32 mouse cellular contexts compared by ENCODE assay signal in the genomic region with DNA sequence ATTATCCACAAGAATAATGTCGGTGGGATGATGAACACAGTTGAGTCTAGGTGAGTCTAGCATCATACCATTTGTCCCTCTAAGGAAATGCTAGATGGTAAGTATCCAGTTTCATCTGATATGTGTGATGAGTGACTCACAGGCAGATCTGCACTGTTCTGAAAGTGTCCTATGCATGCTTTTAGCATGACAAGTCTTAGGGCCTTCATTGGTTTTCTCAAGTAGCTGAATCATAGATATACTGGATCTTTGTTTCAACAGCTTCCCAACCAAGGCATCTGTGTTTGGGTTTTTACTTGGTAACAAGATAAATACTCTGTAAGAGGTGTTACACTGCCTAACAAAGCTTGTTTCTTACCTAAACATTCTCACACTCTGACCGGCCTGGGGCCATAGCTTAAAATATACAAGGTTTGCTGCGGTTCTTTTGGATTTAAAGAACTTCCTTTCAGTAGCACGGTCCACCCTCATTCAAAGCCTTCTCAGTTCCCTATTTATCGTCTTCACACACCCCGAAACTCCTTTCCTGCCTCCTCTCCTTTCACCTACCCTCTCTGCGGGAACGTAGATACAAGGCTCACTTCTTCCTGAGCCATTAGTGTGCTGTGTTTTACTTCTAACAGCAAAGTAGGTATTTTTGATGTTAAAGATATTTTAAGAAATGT. TPM values are rescaled to one million over a fixed set of nuclear protein-coding genes. Genes with fewer than 3 reads are reported as not detected.
DNase-seq lines count a peak whose midpoint lies in the region; ATAC-seq and TF ChIP-seq lines count a peak whose summit lies in the region.
"Had no signal": no experiment of that assay in that cellular context is flagged by ENCODE, and none has a peak within 500 bp of the region (broad histone marks: within the 10 kb centered on the region; RNA-seq: fewer than 3 reads in every experiment).

No protein-coding gene starts in this region.

- no peaks in the 10 kb centered on the region for H3K79me2 ChIP-seq in CH12.LX (replicated peaks; ENCODE audit: control insufficient read depth, extremely low read depth, insufficient read depth, poor library complexity, severe bottlenecking)

- H3K4me3 ChIP-seq in CH12.LX (replicated peaks in 1 of 3; ENCODE audit: low read depth in 2 of 3, low read length in 2 of 3, poor library complexity in 1 of 3) = no peak overlapping the region
- H3K4me3 ChIP-seq in embryonic fibroblast, embryonic 13.5 days (ENCODE audit: insufficient read depth, low read length) = no peak overlapping the region
- H3K4me3 ChIP-seq: gastrocnemius, adult 2 months; liver, embryonic 13.5 days; midbrain, embryonic 12.5 days had no signal

- dilution Hi-C loops in CH12.LX (cut with MboI; ENCODE audit: extremely low pct_ligation_motif_present, extremely low pct_unique_long_range_greater_than_20kb, low sequenced_read_pairs) = no loop called here

- H3K9me3 ChIP-seq in CH12.LX (replicated peaks; ENCODE audit: low read length) = no peaks in the 10 kb centered on the region
- H3K9me3 ChIP-seq: liver, embryonic 13.5 days; midbrain, embryonic 12.5 days had no signal

- H3K4me2 ChIP-seq in CH12.LX (ENCODE audit: insufficient read depth, low read depth, poor library complexity, severe bottlenecking) = peak overlapping the region; percentile 19
- H3K4me2 ChIP-seq: liver, embryonic 13.5 days; midbrain, embryonic 12.5 days had no signal

- in situ Hi-C loops in CH12.LX (cut with MboI; ENCODE audit: low pct_ligation_motif_present, low pct_unique_long_range_greater_than_20kb, low sequenced_read_pairs) = no loop called here

- TF ChIP-seq CTCF in CH12.LX (conservative IDR thresholded peaks at IDR 0.05 in 1 of 2, IDR thresholded peaks at IDR 0.05 in 1 of 2; ENCODE audit: low read depth in 2 of 2, low read length in 2 of 2) = no peak
- TF ChIP-seq CTCF in embryonic fibroblast, embryonic 13.5 days (IDR thresholded peaks at IDR 0.05; ENCODE audit: borderline replicate concordance, insufficient read depth, low read length) = no peak

- ATAC-seq in megakaryocyte progenitor cell, adult 5-6 weeks (replicated peaks; ENCODE audit: poor library complexity) = peak; percentile 49
- no peak for ATAC-seq in CD4-positive, CD25-positive, alpha-beta regulatory T cell, adult 4 months
- ATAC-seq: forebrain, embryonic 14.5 days; hindbrain, embryonic 16.5 days had no signal

- no peak for TF ChIP-seq POLR2A in CH12.LX (IDR thresholded peaks at IDR 0.05; ENCODE audit: low read depth, low read length)
- TF ChIP-seq POLR2A in embryonic fibroblast, embryonic 13.5 days (IDR thresholded peaks at IDR 0.05; ENCODE audit: low read depth, low read length) = no peak

- H3K4me1 ChIP-seq in CH12.LX (ENCODE audit: control insufficient read depth in 1 of 2, insufficient read depth in 2 of 2) = peaks cover 2 to 7% of the 10 kb centered on the region in 2 experiments; a peak in 2 of 4 replicates
- peaks cover 6% of the 10 kb centered on the region for H3K4me1 ChIP-seq in embryonic fibroblast, embryonic 13.5 days (ENCODE audit: control insufficient read depth, insufficient read depth, low read length)
- H3K4me1 ChIP-seq: liver, embryonic 13.5 days; midbrain, embryonic 12.5 days had no signal

- H3K27ac ChIP-seq in CH12.LX (ENCODE audit: insufficient read depth, low read depth) = no peak overlapping the region
- peak overlapping the region; percentile 95 for H3K27ac ChIP-seq in embryonic fibroblast, embryonic 13.5 days (ENCODE audit: insufficient read depth, low read length)
- H3K27ac ChIP-seq: gastrocnemius, adult 2 months; kidney, postnatal 0 days; liver, embryonic 13.5 days; midbrain, embryonic 12.5 days had no signal

- TF ChIP-seq EP300 in CH12.LX (IDR thresholded peaks at IDR 0.05; ENCODE audit: low read length) = peak; percentile 67

- H3K36me3 ChIP-seq in CH12.LX (replicated peaks in 1 of 2; ENCODE audit: control insufficient read depth in 1 of 2, insufficient read depth in 1 of 2, low read length in 1 of 2) = no peaks in the 10 kb centered on the region
- H3K36me3 ChIP-seq: liver, embryonic 13.5 days; midbrain, embryonic 12.5 days had no signal

- H3K9ac ChIP-seq in CH12.LX (ENCODE audit: insufficient read depth, low read depth) = no peak overlapping the region
- H3K9ac ChIP-seq: liver, embryonic 13.5 days; midbrain, embryonic 12.5 days had no signal

- TF ChIP-seq RAD21 in CH12.LX (IDR thresholded peaks at IDR 0.05; ENCODE audit: low read depth, low read length) = no peak

- peak; percentile 47 for DNase-seq in 416B (ENCODE audit: low read depth)
- peak; percentile 21 for DNase-seq in CH12.LX (ENCODE audit: extremely low read depth)
- no peak for DNase-seq in adrenal gland, postnatal 10 days
- DNase-seq in urinary bladder, postnatal 10 days (ENCODE audit: low spot score) = no peak
- DNase-seq: adrenal gland, postnatal 25 days; cerebellum, adult 11-12 months; cerebellum, postnatal 14 days; gastrocnemius, adult 2 months; gastrocnemius, postnatal 36 days; heart, postnatal 14 days; kidney, adult 2 months; kidney, postnatal 4 days; liver, embryonic 13.5 days; lung, adult 2 months; lung, postnatal 10 days; retina, postnatal 1 day; right cerebral cortex, postnatal 14 days; thymus, adult 18-20 months; thymus, postnatal 25 days had no signal

- H3K27me3 ChIP-seq in CH12.LX (replicated peaks) = no peaks in the 10 kb centered on the region
- H3K27me3 ChIP-seq: liver, embryonic 13.5 days; midbrain, embryonic 12.5 days had no signal

TF ChIP-seq in CH12.LX, 34 proteins besides CTCF, POLR2A, EP300 and RAD21:
- TF ChIP-seq ETS1 (conservative IDR thresholded peaks at IDR 0.05; ENCODE audit: low read depth, low read length) = no peak
- no peak for TF ChIP-seq MAFK (IDR thresholded peaks at IDR 0.05; ENCODE audit: insufficient replicate concordance, low read length)
- no peak for TF ChIP-seq GABPA (IDR thresholded peaks at IDR 0.05; ENCODE audit: insufficient replicate concordance, low read depth, low read length)
- TF ChIP-seq BHLHE40 (IDR thresholded peaks at IDR 0.05; ENCODE audit: low read depth, low read length) = peak; percentile 42
- TF ChIP-seq POLR2AphosphoS2 (IDR thresholded peaks at IDR 0.05; ENCODE audit: low read depth, low read length) = no peak
- peak; percentile 67 for TF ChIP-seq IRF4 (IDR thresholded peaks at IDR 0.05; ENCODE audit: low read depth, low read length)
- TF ChIP-seq MAZ (IDR thresholded peaks at IDR 0.05; ENCODE audit: low read depth, low read length) = no peak
- TF ChIP-seq ZC3H11A (IDR thresholded peaks at IDR 0.05; ENCODE audit: low read depth, low read length) = no peak
- TF ChIP-seq RCOR1 (conservative IDR thresholded peaks at IDR 0.05; ENCODE audit: low read depth, low read length) = no peak

RNA-seq across cellular contexts. Expression of gene Serpinb2, which starts 5.2 kb away (rescaled TPM):
- total RNA-seq in CH12.LX (2012; rRNA removed) = not detected in 2 replicates
- not detected in 2 replicates for total RNA-seq in CH12.LX (2014; rRNA removed)
- polyA plus RNA-seq in CH12.LX (2012; ENCODE audit: insufficient read length, low read depth) = not detected in 2 replicates
- 0.26 and 1.2 TPM in 2 replicates for polyA plus RNA-seq in embryonic fibroblast, embryonic 13.5 days (2011; ENCODE audit: insufficient read length, low read depth, missing spikeins)
- 0.49 and 0.77 TPM in 2 replicates for total RNA-seq in megakaryocyte progenitor cell, adult 5-6 weeks (2015)
- 2.5 TPM in 1 of 2 replicates, not detected in the other for total RNA-seq in megakaryocyte progenitor cell, adult 5-6 weeks (2017)
- under 1 TPM; 0.39 to 0.51 TPM for total RNA-seq in adrenal gland, postnatal 10 days (2021)
- not detected for polyA plus RNA-seq in CD4-positive, CD25-positive, alpha-beta regulatory T cell, adult 4 months (2017; shearing (Covaris generic))
- total RNA-seq: adrenal gland, postnatal 25 days; gastrocnemius, adult 2 months; gastrocnemius, postnatal 36 days; layer of hippocampus, adult 8-10 months; layer of hippocampus, postnatal 25 days; left cerebral cortex, postnatal 36 days had no signal
- polyA plus RNA-seq: heart, embryonic 14.5 days; hindbrain, embryonic 11.5 days; intestine, embryonic 14.5 days; kidney, postnatal 0 days; midbrain, embryonic 12.5 days had no signal

Comparison
In these comparisons a context has a peak if more than half of its experiments do, and no peak if none do; other contexts are left out.
1. DNase-seq: peak in 416B (single experiment) and CH12.LX (single experiment); none in adrenal gland, postnatal 10 days (single experiment) and urinary bladder, postnatal 10 days (single experiment).